Mouse (Mus musculus) kidney, embryonic 15.5 days (tissue): Measurements from ENCODE around the gene Taf3. TPM values are rescaled to one million over a fixed set of nuclear protein-coding genes. Genes with fewer than 3 reads are reported as not detected.

Source experiments
- ATAC-seq: fragments of 200-750 bp; cut with Nextera tagmentation; replicated peaks from 2 replicates; pipeline ENCODE4 v1.8.0; 2017; ENCODE audit warnings: moderate TSS enrichment; ENCODE audit not compliant: low FRiP score
- H3K27ac ChIP-seq: fragments of 300-500 bp; sonication (generic); 2 replicates; pipeline ENCODE4 v1.5.1; 2015; ENCODE audit warnings: mild to moderate bottlenecking, inconsistent platforms
- H3K27me3 ChIP-seq: fragments of 300-500 bp; sonication (generic); 2 replicates; pipeline ENCODE4 v1.6.1; 2015; ENCODE audit warnings: inconsistent platforms
- H3K36me3 ChIP-seq: fragments of 300-500 bp; sonication (generic); 2 replicates; pipeline ENCODE4 v1.6.1; 2015; ENCODE audit warnings: inconsistent platforms
- H3K4me1 ChIP-seq: fragments of 300-500 bp; sonication (generic); 2 replicates; pipeline ENCODE4 v1.6.1; 2015; ENCODE audit warnings: inconsistent platforms
- H3K4me2 ChIP-seq: fragments of 300-500 bp; sonication (generic); 2 replicates; pipeline ENCODE4 v1.6.1; 2015; ENCODE audit warnings: moderate library complexity, mild to moderate bottlenecking, inconsistent platforms
- H3K4me3 ChIP-seq: fragments of 300-500 bp; sonication (generic); replicated peaks from 2 replicates; pipeline ENCODE4 v1.5.1; 2015; ENCODE audit warnings: mild to moderate bottlenecking, inconsistent platforms
- H3K9ac ChIP-seq: fragments of 300-500 bp; sonication (generic); 2 replicates; pipeline ENCODE4 v1.6.1; 2015; ENCODE audit warnings: mild to moderate bottlenecking, inconsistent platforms
- H3K9me3 ChIP-seq: fragments of 300-500 bp; sonication (generic); replicated peaks from 2 replicates; pipeline ENCODE4 v1.6.1; 2016; ENCODE audit warnings: inconsistent platforms
- WGBS: fragments of 180-500 bp; shearing (Covaris S2); methylation state at CpG from one replicate; pipeline ENCODE4 v1.1.7; 2015; ENCODE audit warnings: mixed read lengths; 5-methylcytosine and 5-hydroxymethylcytosine counted together
- polyA plus RNA-seq: library from polyadenylated mRNA; unstranded; fragments of >200 nt; fragmentation: Nextera tagmentation; extraction: Ambion mirVana; gene quantifications from 2 replicates; pipeline ENCODE4 v1.2.1, GENCODE M21; 2015

Taf3 gene
- polyA plus RNA-seq, 1 experiment from 2014 or later = 16.4 TPM

- WGBS = 2% methylated on average over 7 of the region's 7 CpGs
- Histone ChIP-seq H3K27ac (peak overlapping the region; percentile 65), H3K4me1 (peaks cover 36% of the 10 kb centered on the region), H3K9me3 (no peaks in the 10 kb centered on the region), H3K36me3 (no peaks in the 10 kb centered on the region), H3K9ac (peak overlapping the region; percentile 37; the same call in 1 of the 2 replicates), H3K27me3 (peaks cover 95% of the 10 kb centered on the region), H3K4me3 (peak overlapping the region; percentile 55), H3K4me2 (peak overlapping the region; percentile 38)
- ATAC-seq = no peak
Observed at GRCm38 (mm10) chr2:9886921-9887610, 161.3 kb downstream of the Taf3 start.

DNA sequence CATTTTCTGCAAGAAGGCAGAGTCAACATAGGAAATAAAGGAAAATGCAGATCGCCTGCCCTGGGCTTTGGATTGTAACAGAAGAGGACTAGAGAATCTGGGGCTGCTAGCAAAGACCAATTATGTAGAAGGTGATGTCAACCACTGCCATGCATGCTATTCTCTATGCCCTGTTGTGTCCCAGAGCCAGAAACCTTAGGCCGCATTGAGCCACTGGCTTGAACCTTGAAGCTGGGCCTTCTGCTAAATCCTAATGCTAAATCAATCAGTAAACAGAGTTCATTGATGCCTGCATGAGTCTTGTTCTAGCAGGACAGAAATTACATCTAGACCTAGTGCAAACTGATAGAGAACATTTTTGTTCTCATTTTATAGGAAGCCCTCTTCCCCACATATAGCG lies 162.4 kb downstream of the Taf3 start:
- H3K4me1 ChIP-seq = peaks cover 46% of the 10 kb centered on the region
- H3K36me3 ChIP-seq = no peaks in the 10 kb centered on the region
- H3K9ac ChIP-seq = peak overlapping the region; percentile 41; the same call in 1 of the 2 replicates
- no peaks in the 10 kb centered on the region for H3K9me3 ChIP-seq
- H3K4me2 ChIP-seq = peak overlapping the region; percentile 38
- H3K4me3 ChIP-seq = peak overlapping the region; percentile 55
- peak overlapping the region; percentile 87; the same call in 1 of the 2 replicates for H3K27ac ChIP-seq
- no peak for ATAC-seq
- WGBS = 26% methylated on average over 3 of the region's 3 CpGs
- peaks cover 99% of the 10 kb centered on the region for H3K27me3 ChIP-seq

- WGBS = 6% methylated on average over 14 of the region's 14 CpGs
Observed at GRCm38 (mm10) chr2:9885217-9885770, 163.1 kb downstream of the Taf3 start.

GRCm38 (mm10) chr2:9884533-9885216 lies 163.7 kb downstream of the Taf3 start:
- WGBS = 6% methylated on average over 15 of the region's 15 CpGs
- peak overlapping the region; percentile 41 for H3K9ac ChIP-seq
- no peaks in the 10 kb centered on the region for H3K9me3 ChIP-seq
- ATAC-seq = no peak
- no peaks in the 10 kb centered on the region for H3K36me3 ChIP-seq
- H3K27ac ChIP-seq = peak overlapping the region; percentile 87
- peak overlapping the region; percentile 55 for H3K4me3 ChIP-seq
- peaks cover 98% of the 10 kb centered on the region for H3K27me3 ChIP-seq
- H3K4me2 ChIP-seq = peak overlapping the region; percentile 93
- H3K4me1 ChIP-seq = peaks cover 47% of the 10 kb centered on the region

More at GRCm38 (mm10) chr2:9885217-9885770, 163.1 kb downstream of the Taf3 start:
- H3K4me3 ChIP-seq = peak overlapping the region; percentile 55
- no peak for ATAC-seq
- no peaks in the 10 kb centered on the region for H3K9me3 ChIP-seq
- peak overlapping the region; percentile 87 for H3K27ac ChIP-seq
- no peaks in the 10 kb centered on the region for H3K36me3 ChIP-seq
- H3K9ac ChIP-seq = peak overlapping the region; percentile 41
- peak overlapping the region; percentile 93; the same call in 1 of the 2 replicates for H3K4me2 ChIP-seq
- peaks cover 51% of the 10 kb centered on the region for H3K4me1 ChIP-seq
- peaks cover 98% of the 10 kb centered on the region for H3K27me3 ChIP-seq

DNA sequence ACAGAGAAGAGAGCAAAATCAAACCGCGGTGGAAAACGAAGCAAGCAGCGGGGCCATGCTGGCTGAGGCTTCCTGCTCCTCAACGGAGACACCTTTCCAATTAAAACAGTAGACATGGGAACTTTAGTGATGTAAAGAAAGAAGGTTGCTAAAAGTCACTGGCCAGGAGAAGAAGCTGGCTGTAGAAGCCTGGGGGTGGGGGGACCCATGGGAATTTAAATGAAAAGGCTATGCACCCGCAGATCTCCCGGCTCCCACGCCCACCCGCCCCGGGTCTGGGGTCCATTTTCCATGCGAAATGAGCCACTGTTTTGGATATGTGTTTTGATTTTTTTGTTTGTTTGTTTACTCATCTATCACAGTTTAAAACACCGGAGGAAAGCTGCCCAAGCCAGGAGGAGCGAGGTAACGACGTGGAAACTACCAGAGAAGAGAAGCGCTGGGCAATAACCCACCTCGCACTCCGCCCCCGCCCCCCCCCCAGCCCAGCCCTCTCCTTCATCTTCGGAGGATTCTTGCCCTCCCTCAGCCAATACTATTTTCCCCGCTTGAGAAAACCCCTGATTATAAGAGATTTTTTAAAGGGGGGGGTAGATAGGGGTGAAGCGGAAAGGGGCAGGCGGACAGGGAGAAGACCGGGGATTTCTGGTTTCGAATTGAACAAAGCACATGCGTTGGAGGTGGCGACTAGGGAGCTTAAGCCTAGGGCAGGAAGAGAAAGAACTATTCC lies 164.4 kb downstream of the Taf3 start:
- 0 out of 2 replicates have a peak overlapping the region, but pooled peaks have one; percentile 43 for H3K9ac ChIP-seq
- no peaks in the 10 kb centered on the region for H3K9me3 ChIP-seq
- no peaks in the 10 kb centered on the region for H3K36me3 ChIP-seq
- H3K4me2 ChIP-seq = peak overlapping the region; percentile 93
- ATAC-seq = no peak
- H3K4me1 ChIP-seq = peaks cover 47% of the 10 kb centered on the region
- H3K27me3 ChIP-seq = peaks cover 97% of the 10 kb centered on the region
- H3K27ac ChIP-seq = peak overlapping the region; percentile 87
- peak overlapping the region; percentile 55 for H3K4me3 ChIP-seq
- under 1% methylated on average over 27 of the region's 27 CpGs for WGBS

GRCm38 (mm10) chr2:9882926-9883802 lies 165.2 kb downstream of the Taf3 start:
- Histone ChIP-seq H3K4me1 (peaks cover 52% of the 10 kb centered on the region), H3K9ac (peak overlapping the region; percentile 43), H3K27me3 (peaks cover 97% of the 10 kb centered on the region), H3K4me3 (peak overlapping the region; percentile 55), H3K36me3 (no peaks in the 10 kb centered on the region), H3K27ac (peak overlapping the region; percentile 87), H3K4me2 (peak overlapping the region; percentile 93), H3K9me3 (no peaks in the 10 kb centered on the region)
- under 1% methylated on average over 43 of the region's 43 CpGs for WGBS
- no peak for ATAC-seq

DNA sequence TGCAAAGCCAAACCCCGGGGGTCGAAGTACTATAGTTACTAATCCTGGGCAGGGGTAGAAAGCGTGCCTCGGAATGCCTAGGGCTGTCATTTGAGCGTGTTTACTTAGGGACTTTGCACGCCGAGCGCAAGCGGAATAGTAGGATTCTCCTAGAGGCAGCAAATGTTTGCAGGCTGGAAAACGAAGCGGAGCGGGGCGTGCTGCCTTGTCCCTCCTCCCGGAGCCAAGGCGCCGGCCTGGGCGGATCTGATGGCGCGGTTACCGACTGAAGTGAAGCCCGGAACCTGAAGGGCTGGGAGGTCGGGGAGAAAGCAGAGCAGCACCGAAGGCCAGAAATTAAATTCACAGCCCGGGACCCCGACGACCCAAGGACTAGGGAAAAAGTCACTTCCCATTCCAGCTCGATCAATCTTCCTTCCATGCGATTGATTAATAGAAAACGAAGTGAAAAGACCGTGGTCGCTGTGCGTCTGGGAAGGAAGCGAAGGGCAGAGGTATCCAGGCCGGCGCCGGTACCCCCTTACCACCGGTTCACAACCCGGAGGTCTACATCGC lies 165.9 kb downstream of the Taf3 start:
- Histone ChIP-seq H3K27ac (peak overlapping the region; percentile 87), H3K36me3 (no peaks in the 10 kb centered on the region), H3K4me1 (peaks cover 58% of the 10 kb centered on the region), H3K9me3 (no peaks in the 10 kb centered on the region), H3K9ac (peak overlapping the region; percentile 43), H3K27me3 (peaks cover 97% of the 10 kb centered on the region), H3K4me2 (peak overlapping the region; percentile 93), H3K4me3 (peak overlapping the region; percentile 55)
- ATAC-seq = no peak
- 1% methylated on average over 39 of the region's 39 CpGs for whole genome bisulfite sequencing

- peaks cover 65% of the 10 kb centered on the region for H3K4me1 ChIP-seq
- H3K36me3 ChIP-seq = no peaks in the 10 kb centered on the region
- H3K27ac ChIP-seq = peak overlapping the region; percentile 87
- no peak for ATAC-seq
- peak overlapping the region; percentile 93 for H3K4me2 ChIP-seq
- H3K9ac ChIP-seq = peak overlapping the region; percentile 43
- H3K4me3 ChIP-seq = peak overlapping the region; percentile 55
- H3K27me3 ChIP-seq = peaks cover 95% of the 10 kb centered on the region
- no peaks in the 10 kb centered on the region for H3K9me3 ChIP-seq
- under 1% methylated on average over 13 of the region's 13 CpGs for WGBS
Observed at GRCm38 (mm10) chr2:9881611-9882023, 166.8 kb downstream of the Taf3 start.

GRCm38 (mm10) chr2:9881051-9881591 lies 167.3 kb downstream of the Taf3 start, which contains the start of gene 4930412O13Rik:
4930412O13Rik (plus strand) TSS chr2:9881252.
- WGBS = under 1% methylated on average over 26 of the region's 35 CpGs
- Histone ChIP-seq H3K9ac (peak within 1 kb of the TSS; percentile 43), H3K4me2 (peak within 1 kb of the TSS; percentile 93), H3K4me3 (peak within 1 kb of the TSS; percentile 55), H3K27ac (peak within 1 kb of the TSS; percentile 87), H3K9me3 (no peaks in the 10 kb centered on the region), H3K4me1 (peaks cover 65% of the 10 kb centered on the region), H3K36me3 (no peaks in the 10 kb centered on the region), H3K27me3 (peaks cover 92% of the 10 kb centered on the region)
- ATAC-seq = no peak

GRCm38 (mm10) chr2:9880271-9880670 lies 168.1 kb downstream of the Taf3 start:
- ATAC-seq = no peak
- 8% methylated on average over 11 of the region's 11 CpGs for WGBS
- H3K36me3 ChIP-seq = no peaks in the 10 kb centered on the region
- peak overlapping the region; percentile 93 for H3K4me2 ChIP-seq
- H3K4me1 ChIP-seq = peaks cover 65% of the 10 kb centered on the region
- peaks cover 92% of the 10 kb centered on the region for H3K27me3 ChIP-seq
- H3K4me3 ChIP-seq = peak overlapping the region; percentile 55
- H3K9me3 ChIP-seq = no peaks in the 10 kb centered on the region
- H3K27ac ChIP-seq = peak overlapping the region; percentile 87; the same call in 1 of the 2 replicates
- no peak overlapping the region for H3K9ac ChIP-seq
